Mouse (Mus musculus) thymus, adult 2 months (tissue): ENCODE data around the gene A630089N07Rik.

Source experiments
- CTCF ChIP-seq: fragments of 200-500 bp; IDR thresholded peaks from 2 replicates; pipeline ENCODE4 v1.5.1; 2012; ENCODE audit warnings: mild to moderate bottlenecking, control low read depth, low read length, moderate library complexity, borderline replicate concordance; ENCODE audit not compliant: control insufficient read depth, poor library complexity, insufficient read depth; ENCODE audit errors: extremely low read depth
- POLR2A ChIP-seq: fragments of 200-500 bp; IDR thresholded peaks from 2 replicates; pipeline ENCODE4 v1.6.1; 2012; ENCODE audit warnings: mild to moderate bottlenecking, low read length, control low read depth, moderate library complexity; ENCODE audit not compliant: control insufficient read depth, poor library complexity, insufficient read depth; ENCODE audit errors: extremely low read depth

GRCm38 (mm10) chr16:97961381-97962150, 120.7 kb downstream of the A630089N07Rik start:
- TF ChIP-seq CTCF (no peak), POLR2A (no peak)
